Mouse (Mus musculus): ENCODE results near the gene Alox5ap. TPM values are rescaled to one million over a fixed set of nuclear protein-coding genes. Genes with fewer than 3 reads are reported as not detected.

Alox5ap gene
- polyA plus RNA-seq, 1 experiment from 2014 or later = 68.2 TPM

- Histone ChIP-seq H3K27ac (ENCODE audit: low read depth) (no peak overlapping the region), H3K4me3 (ENCODE audit: low read depth, low read length) (no peak overlapping the region), H3K27me3 (ENCODE audit: insufficient read depth, low read length) (no peaks in the 10 kb centered on the region), H3K4me1 (ENCODE audit: insufficient read depth) (no peaks in the 10 kb centered on the region), H3K36me3 (replicated peaks; ENCODE audit: insufficient read depth, low read length) (0 out of 2 replicates have a peak, but pooled peaks cover 2% of the 10 kb centered on the region), H3K9ac (replicated peaks) (no peak overlapping the region), H3K9me3 (ENCODE audit: low read length) (no peaks in the 10 kb centered on the region), H3K4me2 (ENCODE audit: low read depth, low read length) (no peak overlapping the region)
- DNase-seq (no peak), ATAC-seq (no peak)
- no peak for TF ChIP-seq EP300 (IDR thresholded peaks at IDR 0.05; ENCODE audit: low read depth)
- no peak for TF ChIP-seq CTCF (IDR thresholded peaks at IDR 0.05; ENCODE audit: low read depth)
- WGBS (ENCODE audit: insufficient replicate concordance) = 87% methylated on average over 5 of the region's 5 CpGs
These were observed 26.7 kb downstream of the Alox5ap start for GRCm38 (mm10) chr5:149291266-149291665.

GRCm38 (mm10) chr5:149293071-149293470 is 28.5 kb downstream of the Alox5ap start:
- ATAC-seq = no peak

DNA sequence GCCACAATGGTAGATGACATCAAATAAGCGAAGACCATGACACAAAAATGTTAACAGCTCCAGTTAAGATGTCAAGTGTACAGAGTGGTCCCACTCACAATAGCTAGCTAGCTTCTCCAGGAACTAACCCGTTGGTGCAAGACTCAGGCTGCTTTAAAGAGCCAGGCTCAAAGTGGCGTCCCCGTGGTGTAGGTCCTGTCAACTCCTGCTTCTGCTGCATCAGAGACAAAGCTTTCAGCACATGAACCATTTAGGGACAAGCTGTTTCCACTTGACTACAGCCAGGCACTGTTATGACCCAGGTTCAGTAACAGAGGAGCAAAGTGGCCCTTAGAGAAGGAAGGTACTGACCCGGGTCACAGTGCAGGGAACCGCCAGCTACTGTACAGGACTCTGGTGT is 32.2 kb downstream of the Alox5ap start:
- ATAC-seq = no peak
- Histone ChIP-seq H3K9ac (replicated peaks) (no peak overlapping the region), H3K4me1 (ENCODE audit: insufficient read depth) (no peaks in the 10 kb centered on the region), H3K36me3 (replicated peaks; ENCODE audit: insufficient read depth, low read length) (no peaks in the 10 kb centered on the region), H3K27ac (ENCODE audit: low read depth) (no peak overlapping the region), H3K4me2 (ENCODE audit: low read depth, low read length) (no peak overlapping the region), H3K4me3 (ENCODE audit: low read depth, low read length) (no peak overlapping the region), H3K9me3 (ENCODE audit: low read length) (no peaks in the 10 kb centered on the region), H3K27me3 (ENCODE audit: insufficient read depth, low read length) (no peaks in the 10 kb centered on the region)
- WGBS (ENCODE audit: insufficient replicate concordance) = 79% methylated on average over 6 of the region's 6 CpGs
- DNase-seq = no peak
- no peak for TF ChIP-seq CTCF (IDR thresholded peaks at IDR 0.05; ENCODE audit: low read depth)
- no peak for TF ChIP-seq EP300 (IDR thresholded peaks at IDR 0.05; ENCODE audit: low read depth)

More at GRCm38 (mm10) chr5:149293071-149293470, 28.5 kb downstream of the Alox5ap start:
- H3K4me3 ChIP-seq (ENCODE audit: low read depth, low read length) = no peak overlapping the region
- H3K27ac ChIP-seq (ENCODE audit: low read depth) = no peak overlapping the region
- H3K27me3 ChIP-seq (ENCODE audit: insufficient read depth, low read length) = no peaks in the 10 kb centered on the region
- H3K9me3 ChIP-seq (ENCODE audit: low read length) = no peaks in the 10 kb centered on the region
- no peak overlapping the region for H3K4me2 ChIP-seq (ENCODE audit: low read depth, low read length)
- no peak overlapping the region for H3K9ac ChIP-seq (replicated peaks)
- no peaks in the 10 kb centered on the region for H3K36me3 ChIP-seq (replicated peaks; ENCODE audit: insufficient read depth, low read length)
- TF ChIP-seq EP300 (IDR thresholded peaks at IDR 0.05; ENCODE audit: low read depth) (no peak), CTCF (IDR thresholded peaks at IDR 0.05; ENCODE audit: low read depth) (no peak)
- WGBS (ENCODE audit: insufficient replicate concordance) = 87% methylated on average over 4 of the region's 4 CpGs
- H3K4me1 ChIP-seq (ENCODE audit: insufficient read depth) = no peaks in the 10 kb centered on the region
- DNase-seq = no peak

GRCm38 (mm10) chr5:149297464-149297863 is 32.9 kb downstream of the Alox5ap start:
- Histone ChIP-seq H3K27ac (ENCODE audit: low read depth) (no peak overlapping the region), H3K4me1 (ENCODE audit: insufficient read depth) (no peaks in the 10 kb centered on the region), H3K27me3 (ENCODE audit: insufficient read depth, low read length) (no peaks in the 10 kb centered on the region), H3K4me3 (ENCODE audit: low read depth, low read length) (no peak overlapping the region), H3K4me2 (ENCODE audit: low read depth, low read length) (no peak overlapping the region), H3K9ac (replicated peaks) (no peak overlapping the region), H3K9me3 (ENCODE audit: low read length) (no peaks in the 10 kb centered on the region), H3K36me3 (replicated peaks; ENCODE audit: insufficient read depth, low read length) (no peaks in the 10 kb centered on the region)
- no peak for TF ChIP-seq EP300 (IDR thresholded peaks at IDR 0.05; ENCODE audit: low read depth)
- peak; percentile 55 for TF ChIP-seq CTCF (IDR thresholded peaks at IDR 0.05; ENCODE audit: low read depth)
- DNase-seq = no peak
- ATAC-seq = no peak
- 55% methylated on average over 2 of the region's 2 CpGs for WGBS (ENCODE audit: insufficient replicate concordance)

DNA sequence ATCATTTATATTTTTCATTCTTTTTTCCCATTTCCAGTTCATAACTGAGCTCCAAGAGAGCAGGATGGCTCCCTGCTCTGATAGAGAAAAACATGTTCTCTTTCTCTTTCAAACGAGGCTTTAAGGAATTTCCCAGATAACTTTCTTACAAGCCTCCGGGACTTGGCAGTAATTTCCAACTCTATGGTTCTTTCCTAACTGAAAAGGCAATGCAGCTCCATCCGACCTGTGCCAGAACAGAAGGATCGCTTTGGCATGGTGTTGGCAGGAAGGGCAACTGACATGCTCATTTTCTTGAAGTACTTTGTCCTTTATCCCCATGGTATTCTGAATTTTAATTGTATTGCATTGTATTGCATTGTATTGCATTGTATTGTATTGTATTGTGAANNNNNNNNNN is 33.7 kb downstream of the Alox5ap start:
- Histone ChIP-seq H3K4me2 (ENCODE audit: low read depth, low read length) (no peak overlapping the region), H3K9me3 (ENCODE audit: low read length) (no peaks in the 10 kb centered on the region), H3K36me3 (replicated peaks; ENCODE audit: insufficient read depth, low read length) (no peaks in the 10 kb centered on the region), H3K4me1 (ENCODE audit: insufficient read depth) (no peaks in the 10 kb centered on the region), H3K27ac (ENCODE audit: low read depth) (no peak overlapping the region), H3K9ac (replicated peaks) (no peak overlapping the region), H3K27me3 (ENCODE audit: insufficient read depth, low read length) (no peaks in the 10 kb centered on the region), H3K4me3 (ENCODE audit: low read depth, low read length) (no peak overlapping the region)
- DNase-seq (no peak), ATAC-seq (no peak)
- TF ChIP-seq CTCF (IDR thresholded peaks at IDR 0.05; ENCODE audit: low read depth) = no peak
- no peak for TF ChIP-seq EP300 (IDR thresholded peaks at IDR 0.05; ENCODE audit: low read depth)
- WGBS (ENCODE audit: insufficient replicate concordance) = 64% methylated on average over 4 of the region's 4 CpGs

DNA sequence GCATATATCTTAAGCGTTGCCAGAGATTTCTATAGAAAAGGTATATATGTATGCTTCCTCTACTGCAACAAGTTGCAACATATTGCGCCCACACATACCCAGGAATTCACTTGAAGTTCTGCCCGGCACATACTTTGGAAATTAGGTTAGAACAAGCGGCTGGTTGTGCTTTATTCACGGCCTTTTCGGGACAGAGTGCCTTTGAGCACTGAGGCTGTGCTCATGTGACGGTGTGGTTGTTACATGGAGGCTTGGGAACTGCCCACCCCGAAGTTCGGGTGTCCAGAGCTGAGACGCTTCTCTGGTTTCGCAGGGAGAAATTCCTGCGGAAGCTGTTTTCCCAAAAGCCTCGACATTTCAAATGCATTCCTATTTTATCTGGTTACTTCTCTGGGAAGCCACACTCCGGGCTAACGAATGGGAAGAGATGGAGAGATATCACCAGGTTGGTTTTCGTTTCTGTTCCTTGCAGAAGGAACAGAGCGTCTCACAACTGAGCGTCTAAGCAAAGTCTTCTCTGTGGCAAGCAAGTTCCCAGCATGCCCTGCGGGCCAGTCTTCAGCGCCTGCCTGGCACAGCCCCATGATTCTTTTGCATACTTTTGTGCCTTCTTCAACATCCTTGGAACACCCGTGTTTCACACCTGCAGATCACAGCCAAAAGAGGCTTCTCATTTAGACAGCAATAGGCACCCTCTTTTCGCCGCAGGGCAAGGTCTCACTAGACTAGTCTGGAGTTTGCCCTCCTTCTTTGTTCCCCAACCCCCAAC is 48.5 kb downstream of the Alox5ap start:
- peaks cover 4% of the 10 kb centered on the region; the same call in 1 of the 2 replicates for H3K9me3 ChIP-seq (ENCODE audit: low read length)
- H3K27me3 ChIP-seq (ENCODE audit: insufficient read depth, low read length) = no peaks in the 10 kb centered on the region
- no peak overlapping the region for H3K27ac ChIP-seq (ENCODE audit: low read depth)
- DNase-seq = no peak
- peak overlapping the region; percentile 38 for H3K4me2 ChIP-seq (ENCODE audit: low read depth, low read length)
- TF ChIP-seq CTCF (IDR thresholded peaks at IDR 0.05; ENCODE audit: low read depth) = no peak
- no peak for TF ChIP-seq EP300 (IDR thresholded peaks at IDR 0.05; ENCODE audit: low read depth)
- WGBS (ENCODE audit: insufficient replicate concordance) = 60% methylated on average over 23 of the region's 23 CpGs
- no peaks in the 10 kb centered on the region for H3K36me3 ChIP-seq (replicated peaks; ENCODE audit: insufficient read depth, low read length)
- no peaks in the 10 kb centered on the region for H3K4me1 ChIP-seq (ENCODE audit: insufficient read depth)
- no peak for ATAC-seq
- no peak overlapping the region for H3K9ac ChIP-seq (replicated peaks)
- H3K4me3 ChIP-seq (ENCODE audit: low read depth, low read length) = no peak overlapping the region

All from liver, postnatal 0 days (tissue).